Mouse (Mus musculus): ENCODE measurements around the gene Alk.

Alk gene

GRCm38 (mm10) chr17:72038371-72038770 is 566.1 kb downstream of the Alk start:
- DNase-seq (ENCODE audit: low spot score in 2 of 2): no peak

GRCm38 (mm10) chr17:72030672-72031071 is 573.8 kb downstream of the Alk start:
- no peak for DNase-seq (ENCODE audit: low spot score in 2 of 2)

GRCm38 (mm10) chr17:72023323-72023722 is 581.1 kb downstream of the Alk start:
- DNase-seq (ENCODE audit: low spot score in 2 of 2): no peak

GRCm38 (mm10) chr17:72021733-72022669 is 582.4 kb downstream of the Alk start:
- no peak for DNase-seq (ENCODE audit: low spot score in 2 of 2)

- DNase-seq (ENCODE audit: low spot score in 2 of 2): no peak
Measured at GRCm38 (mm10) chr17:72017329-72017728, 587.1 kb downstream of the Alk start.

- DNase-seq (ENCODE audit: low spot score in 2 of 2): no peak
Measured at GRCm38 (mm10) chr17:72015253-72015652, 589.2 kb downstream of the Alk start.

GRCm38 (mm10) chr17:72012775-72013174 is 591.7 kb downstream of the Alk start:
- no peak for DNase-seq (ENCODE audit: low spot score in 2 of 2)

GRCm38 (mm10) chr17:72009836-72010235 is 594.6 kb downstream of the Alk start:
- DNase-seq (ENCODE audit: low spot score in 2 of 2): no peak

GRCm38 (mm10) chr17:72008389-72008788 is 596.0 kb downstream of the Alk start:
- no peak for DNase-seq (ENCODE audit: low spot score in 2 of 2)

GRCm38 (mm10) chr17:72005365-72005764 is 599.1 kb downstream of the Alk start:
- DNase-seq (ENCODE audit: low spot score in 2 of 2): no peak

GRCm38 (mm10) chr17:71999527-72000482 is 604.6 kb downstream of the Alk start:
- no peak for DNase-seq (ENCODE audit: low spot score in 2 of 2)

GRCm38 (mm10) chr17:71997680-71998079 is 606.7 kb downstream of the Alk start:
- no peak for DNase-seq (ENCODE audit: low spot score in 2 of 2)

GRCm38 (mm10) chr17:71995539-71995938 is 608.9 kb downstream of the Alk start:
- DNase-seq (ENCODE audit: low spot score in 2 of 2): no peak

- DNase-seq (ENCODE audit: low spot score in 2 of 2): no peak
Measured at GRCm38 (mm10) chr17:71994144-71994543, 610.3 kb downstream of the Alk start.

GRCm38 (mm10) chr17:71993011-71993410 is 611.4 kb downstream of the Alk start:
- DNase-seq (ENCODE audit: low spot score in 2 of 2): no peak

GRCm38 (mm10) chr17:71991260-71991659 is 613.2 kb downstream of the Alk start:
- DNase-seq (ENCODE audit: low spot score in 2 of 2): no peak

GRCm38 (mm10) chr17:71990176-71990720 is 614.2 kb downstream of the Alk start:
- no peak for DNase-seq (ENCODE audit: low spot score in 2 of 2)

- DNase-seq (ENCODE audit: low spot score in 2 of 2): no peak
Measured at GRCm38 (mm10) chr17:71988736-71989569, 615.5 kb downstream of the Alk start.

- DNase-seq (ENCODE audit: low spot score in 2 of 2): no peak
Measured at GRCm38 (mm10) chr17:71986998-71987397, 617.4 kb downstream of the Alk start.

GRCm38 (mm10) chr17:71986456-71986855 is 618.0 kb downstream of the Alk start:
- DNase-seq (ENCODE audit: low spot score in 2 of 2): no peak

- no peak for DNase-seq (ENCODE audit: low spot score in 2 of 2)
Measured at GRCm38 (mm10) chr17:71981177-71981576, 623.2 kb downstream of the Alk start.

Data from urinary bladder, postnatal 36 days (tissue).